Mouse (Mus musculus) kidney, embryonic 14.5 days (tissue): ENCODE measurements at regions not wholly inside any gene's neighbourhood (a gene's known extent, or its start where the extent isn't known, plus 50 kb on each side); places are given as distances from the start of the nearest gene placed in this dataset.

ENCODE experiments used
- ATAC-seq: fragments of 200-750 bp; cut with Nextera tagmentation; 2 replicates; pipeline ENCODE4 v1.8.0; 2017; ENCODE audit warnings: moderate number of reproducible peaks, mild to moderate bottlenecking, moderate TSS enrichment, moderate library complexity; ENCODE audit not compliant: low FRiP score, low TSS enrichment
- H3K27ac ChIP-seq: fragments of 300-500 bp; sonication (generic); 2 replicates; pipeline ENCODE4 v1.5.1; 2014; ENCODE audit warnings: low read depth, mild to moderate bottlenecking, low read length, moderate library complexity, mixed read lengths
- H3K27me3 ChIP-seq: fragments of 300-500 bp; sonication (generic); 2 replicates; pipeline ENCODE4 v1.6.1; 2014; ENCODE audit warnings: mild to moderate bottlenecking, low read length; ENCODE audit not compliant: control insufficient read depth, insufficient read depth
- H3K36me3 ChIP-seq: fragments of 300-500 bp; sonication (generic); 2 replicates; pipeline ENCODE4 v1.6.1; 2014; ENCODE audit warnings: low read length, mixed read lengths; ENCODE audit not compliant: control insufficient read depth, insufficient read depth
- H3K4me1 ChIP-seq: fragments of 300-500 bp; sonication (generic); 2 replicates; pipeline ENCODE4 v1.6.1; 2014; ENCODE audit warnings: low read length, mixed read lengths; ENCODE audit not compliant: control insufficient read depth, insufficient read depth
- H3K4me2 ChIP-seq: fragments of 300-500 bp; sonication (generic); replicated peaks from 2 replicates; pipeline ENCODE4 v1.6.1; 2014; ENCODE audit warnings: low read depth, mild to moderate bottlenecking, low read length
- H3K4me3 ChIP-seq: fragments of 300-500 bp; sonication (generic); 2 replicates; pipeline ENCODE4 v1.5.1; 2014; ENCODE audit warnings: mild to moderate bottlenecking, low read length
- H3K9ac ChIP-seq: fragments of 300-500 bp; sonication (generic); 2 replicates; pipeline ENCODE4 v1.6.1; 2014; ENCODE audit warnings: low read depth, mild to moderate bottlenecking, low read length, moderate library complexity
- H3K9me3 ChIP-seq: fragments of 300-500 bp; sonication (generic); 2 replicates; pipeline ENCODE4 v1.6.1; 2016; ENCODE audit warnings: low read length; ENCODE audit not compliant: control insufficient read depth
- WGBS: fragments of 180-500 bp; shearing (Covaris S2); extraction: QIAGEN DNeasy Blood & Tissue Kit; methylation state at CpG from one replicate; pipeline ENCODE4 v1.1.7; 2014; 5-methylcytosine and 5-hydroxymethylcytosine counted together

GRCm38 (mm10) chr11:112081386-112081785 lies 700.6 kb upstream of the Sox9 start:
- no peaks in the 10 kb centered on the region for H3K36me3 ChIP-seq
- no peaks in the 10 kb centered on the region for H3K4me1 ChIP-seq
- ATAC-seq = no peak
- H3K4me2 ChIP-seq = no peak overlapping the region
- H3K27ac ChIP-seq = no peak overlapping the region
- 89% methylated on average over 4 of the region's 4 CpGs for WGBS
- H3K4me3 ChIP-seq = no peak overlapping the region
- H3K27me3 ChIP-seq = no peaks in the 10 kb centered on the region
- no peaks in the 10 kb centered on the region for H3K9me3 ChIP-seq
- no peak overlapping the region for H3K9ac ChIP-seq

- H3K27ac ChIP-seq = no peak overlapping the region
- WGBS = 42% methylated on average over 4 of the region's 4 CpGs
Observed at GRCm38 (mm10) chr11:112083019-112083418, 699.0 kb upstream of the Sox9 start.

GRCm38 (mm10) chr11:112092168-112092567 lies 689.9 kb upstream of the Sox9 start:
- no peak for ATAC-seq
- no peaks in the 10 kb centered on the region for H3K36me3 ChIP-seq
- H3K4me1 ChIP-seq = no peaks in the 10 kb centered on the region
- no peak overlapping the region for H3K4me3 ChIP-seq
- no peak overlapping the region for H3K9ac ChIP-seq
- H3K27ac ChIP-seq = no peak overlapping the region
- no peaks in the 10 kb centered on the region for H3K27me3 ChIP-seq
- H3K4me2 ChIP-seq = no peak overlapping the region
- WGBS = 79% methylated on average over 8 of the region's 8 CpGs
- no peaks in the 10 kb centered on the region for H3K9me3 ChIP-seq

More at GRCm38 (mm10) chr11:112083019-112083418, 699.0 kb upstream of the Sox9 start:
- Histone ChIP-seq H3K27me3 (no peaks in the 10 kb centered on the region), H3K4me2 (no peak overlapping the region), H3K4me1 (no peaks in the 10 kb centered on the region), H3K9me3 (no peaks in the 10 kb centered on the region), H3K9ac (no peak overlapping the region), H3K36me3 (no peaks in the 10 kb centered on the region), H3K4me3 (no peak overlapping the region)
- no peak for ATAC-seq

- H3K27ac ChIP-seq = no peak overlapping the region
- 30% methylated on average over 3 of the region's 3 CpGs for WGBS
- no peaks in the 10 kb centered on the region for H3K27me3 ChIP-seq
- H3K36me3 ChIP-seq = no peaks in the 10 kb centered on the region
- no peaks in the 10 kb centered on the region for H3K4me1 ChIP-seq
- H3K9ac ChIP-seq = no peak overlapping the region
- no peak overlapping the region for H3K4me3 ChIP-seq
- H3K4me2 ChIP-seq = no peak overlapping the region
- no peaks in the 10 kb centered on the region for H3K9me3 ChIP-seq
- ATAC-seq = no peak
Observed at GRCm38 (mm10) chr11:112095009-112095408, 687.0 kb upstream of the Sox9 start.

- no peaks in the 10 kb centered on the region for H3K4me1 ChIP-seq
- WGBS = 45% methylated on average over 1 of the region's 1 CpGs
- no peak for ATAC-seq
Observed at GRCm38 (mm10) chr11:112098161-112098560, 683.9 kb upstream of the Sox9 start.

GRCm38 (mm10) chr11:112103252-112103651 lies 678.8 kb upstream of the Sox9 start:
- Histone ChIP-seq H3K36me3 (no peaks in the 10 kb centered on the region), H3K4me1 (0 out of 2 replicates have a peak, but pooled peaks cover 5% of the 10 kb centered on the region), H3K4me2 (no peak overlapping the region), H3K9me3 (no peaks in the 10 kb centered on the region), H3K4me3 (no peak overlapping the region), H3K9ac (no peak overlapping the region), H3K27me3 (no peaks in the 10 kb centered on the region), H3K27ac (no peak overlapping the region)
- no peak for ATAC-seq
- WGBS = 55% methylated on average over 2 of the region's 2 CpGs

More at GRCm38 (mm10) chr11:112098161-112098560, 683.9 kb upstream of the Sox9 start:
- Histone ChIP-seq H3K9me3 (no peaks in the 10 kb centered on the region), H3K4me3 (no peak overlapping the region), H3K27ac (no peak overlapping the region), H3K4me2 (no peak overlapping the region), H3K36me3 (no peaks in the 10 kb centered on the region), H3K9ac (no peak overlapping the region), H3K27me3 (no peaks in the 10 kb centered on the region)

- no peaks in the 10 kb centered on the region for H3K36me3 ChIP-seq
- no peaks in the 10 kb centered on the region for H3K27me3 ChIP-seq
- no peaks in the 10 kb centered on the region for H3K9me3 ChIP-seq
- H3K27ac ChIP-seq = no peak overlapping the region
- no peak overlapping the region for H3K4me2 ChIP-seq
- no peak overlapping the region for H3K9ac ChIP-seq
- 0 out of 2 replicates have a peak, but pooled peaks cover 5% of the 10 kb centered on the region for H3K4me1 ChIP-seq
- 27% methylated on average over 4 of the region's 4 CpGs for WGBS
- ATAC-seq = peak; percentile 62; the same call in 1 of the 2 replicates
- H3K4me3 ChIP-seq = no peak overlapping the region
Observed at GRCm38 (mm10) chr11:112106891-112107290, 675.1 kb upstream of the Sox9 start.

GRCm38 (mm10) chr11:112107314-112107713 lies 674.7 kb upstream of the Sox9 start:
- ATAC-seq = peak; percentile 60; the same call in 1 of the 2 replicates
- no peak overlapping the region for H3K4me2 ChIP-seq
- 0 out of 2 replicates have a peak, but pooled peaks cover 5% of the 10 kb centered on the region for H3K4me1 ChIP-seq
- no peaks in the 10 kb centered on the region for H3K27me3 ChIP-seq
- H3K9me3 ChIP-seq = no peaks in the 10 kb centered on the region
- no peak overlapping the region for H3K27ac ChIP-seq
- no peak overlapping the region for H3K9ac ChIP-seq
- 58% methylated on average over 7 of the region's 7 CpGs for WGBS
- H3K36me3 ChIP-seq = no peaks in the 10 kb centered on the region
- no peak overlapping the region for H3K4me3 ChIP-seq

GRCm38 (mm10) chr11:112121026-112121425 lies 661.0 kb upstream of the Sox9 start:
- 96% methylated on average over 6 of the region's 6 CpGs for WGBS
- Histone ChIP-seq H3K4me2 (no peak overlapping the region), H3K27me3 (no peaks in the 10 kb centered on the region), H3K9me3 (no peaks in the 10 kb centered on the region), H3K4me1 (no peaks in the 10 kb centered on the region), H3K27ac (no peak overlapping the region), H3K9ac (no peak overlapping the region), H3K36me3 (no peaks in the 10 kb centered on the region), H3K4me3 (no peak overlapping the region)
- ATAC-seq = no peak
